Mouse (Mus musculus): ENCODE results near the gene Gm8127. TPM values are rescaled to one million over a fixed set of nuclear protein-coding genes. Genes with fewer than 3 reads are reported as not detected.

Gene Gm8127
- total RNA-seq, 2 experiments from 2014 or later: not detected

Other genes with a start within 250 kb of the Gm8127 start
- not detected for gene Gm8094, start 217.2 kb downstream of the Gm8127 start, total RNA-seq (2021)
- not detected for gene Gm8104, start 193.2 kb downstream of the Gm8127 start, total RNA-seq (2021)
- not detected for gene Gm7233, start 114.0 kb downstream of the Gm8127 start, total RNA-seq (2021)
- gene Gm8122, start 58.5 kb downstream of the Gm8127 start, total RNA-seq (2021): not detected
- gene Gm8126, start 35.2 kb downstream of the Gm8127 start, total RNA-seq (2021): not detected
- gene Gm9732, start 18.8 kb downstream of the Gm8127 start, total RNA-seq (2021): not detected
- gene 1700001F09Rik, start 54.0 kb upstream of the Gm8127 start, total RNA-seq (2021): not detected
- gene Gm8138, start 122.5 kb upstream of the Gm8127 start, total RNA-seq (2021): not detected
- gene Gm5799, start 249.7 kb upstream of the Gm8127 start, total RNA-seq (2021): not detected